Mouse (Mus musculus) layer of hippocampus, adult 9-10 months (tissue): ENCODE measurements around the gene Gm49661.

Experiments
- DNase-seq: peaks from one replicate; pipeline ENCODE4 v3.0.0; 2022; ENCODE audit warnings: low spot score

Gm49661 gene

GRCm38 (mm10) chr8:84967532-84968304 is 1.5 kb downstream of the Gm49661 start:
- DNase-seq, result no peak

GRCm38 (mm10) chr8:84966603-84967002 is 2.6 kb downstream of the Gm49661 start:
- no peak for DNase-seq

- DNase-seq, result no peak
Observed at GRCm38 (mm10) chr8:84965731-84966291, 3.4 kb downstream of the Gm49661 start.

- no peak for DNase-seq
Observed at GRCm38 (mm10) chr8:84963952-84964351, 5.3 kb downstream of the Gm49661 start.

GRCm38 (mm10) chr8:84959811-84960210 is 9.4 kb downstream of the Gm49661 start:
- no peak for DNase-seq

GRCm38 (mm10) chr8:84956768-84957167 is 12.5 kb downstream of the Gm49661 start:
- DNase-seq, result no peak

GRCm38 (mm10) chr8:84952612-84953255 is 16.5 kb downstream of the Gm49661 start:
- DNase-seq, result no peak

- DNase-seq, result no peak
Observed at GRCm38 (mm10) chr8:84949753-84950152, 19.5 kb downstream of the Gm49661 start.

- no peak for DNase-seq
Observed at GRCm38 (mm10) chr8:84947241-84947545, 22.0 kb downstream of the Gm49661 start.

GRCm38 (mm10) chr8:84946528-84947240 is 22.5 kb downstream of the Gm49661 start, which contains the start of gene Rtbdn:
Rtbdn (plus strand) TSS chr8:84946991.
- DNase-seq, result no peak

GRCm38 (mm10) chr8:84945633-84946527 is 23.4 kb downstream of the Gm49661 start:
- no peak for DNase-seq

- DNase-seq, result no peak
Observed at GRCm38 (mm10) chr8:84945235-84945632, 24.0 kb downstream of the Gm49661 start.

- DNase-seq, result no peak
Observed at GRCm38 (mm10) chr8:84944478-84945160, 24.6 kb downstream of the Gm49661 start.

GRCm38 (mm10) chr8:84943699-84944098 is 25.5 kb downstream of the Gm49661 start:
- no peak for DNase-seq

GRCm38 (mm10) chr8:84937620-84938485 is 31.4 kb downstream of the Gm49661 start:
- no peak for DNase-seq

- DNase-seq, result no peak
Observed at GRCm38 (mm10) chr8:84936962-84937546, 32.2 kb downstream of the Gm49661 start, which contains the start of gene Mast1. Mast1 (minus strand) TSS chr8:84937359.

GRCm38 (mm10) chr8:84936041-84936961 is 32.9 kb downstream of the Gm49661 start:
- no peak for DNase-seq

- no peak for DNase-seq
Observed at GRCm38 (mm10) chr8:84935489-84935888, 33.7 kb downstream of the Gm49661 start.
